Mouse (Mus musculus): ENCODE measurements at regions not wholly inside any gene's neighbourhood (a gene's known extent, or its start where the extent isn't known, plus 50 kb on each side); places are given as distances from the start of the nearest gene placed in this dataset.

DNA sequence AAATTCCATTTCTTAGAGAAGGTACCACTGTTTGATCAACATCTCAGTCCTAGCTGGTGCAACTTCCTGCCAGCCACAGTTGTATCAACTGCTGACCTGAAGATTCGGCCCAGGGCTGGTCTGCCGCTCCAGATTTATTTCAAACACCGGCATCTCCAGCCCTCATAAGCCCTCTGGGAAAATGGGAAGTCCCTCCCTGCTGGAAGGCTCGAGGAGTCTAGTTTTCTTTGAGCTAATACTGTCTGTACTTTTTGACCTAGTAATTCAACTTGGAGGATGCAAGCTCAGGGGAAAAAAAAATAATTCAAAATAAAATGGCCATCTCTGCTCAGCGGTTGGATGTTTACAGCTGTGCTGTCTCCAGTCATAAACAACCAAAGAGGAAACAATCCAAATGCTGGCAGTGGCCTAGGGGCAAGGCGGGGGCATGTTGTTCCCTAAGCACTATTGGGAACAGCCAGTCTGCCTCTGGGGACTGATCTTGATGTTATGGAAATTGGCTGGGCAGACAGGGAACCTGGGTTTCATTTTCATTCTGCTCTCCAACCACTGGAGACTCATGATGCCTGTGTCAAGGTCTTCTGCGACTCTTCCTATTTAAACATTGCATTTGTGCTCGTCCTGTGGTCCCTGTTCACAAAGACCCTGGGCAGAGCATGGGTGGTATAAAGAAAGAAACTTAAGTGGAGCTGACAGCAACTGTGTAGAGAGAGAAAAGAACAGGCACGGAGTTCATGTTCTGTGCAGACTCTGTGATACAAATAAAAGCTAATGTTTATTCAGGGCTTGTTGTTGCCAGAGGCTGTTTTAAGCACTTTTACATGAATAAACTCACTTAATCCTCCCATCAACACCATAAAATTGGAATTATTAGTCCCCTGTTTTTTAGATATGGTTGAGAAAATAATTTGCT is 179.8 kb upstream of the Fggy start:
- in situ Hi-C loops (cut with MboI; ENCODE audit: unreplicated experiment in 2 of 2), result no loop called here

DNA sequence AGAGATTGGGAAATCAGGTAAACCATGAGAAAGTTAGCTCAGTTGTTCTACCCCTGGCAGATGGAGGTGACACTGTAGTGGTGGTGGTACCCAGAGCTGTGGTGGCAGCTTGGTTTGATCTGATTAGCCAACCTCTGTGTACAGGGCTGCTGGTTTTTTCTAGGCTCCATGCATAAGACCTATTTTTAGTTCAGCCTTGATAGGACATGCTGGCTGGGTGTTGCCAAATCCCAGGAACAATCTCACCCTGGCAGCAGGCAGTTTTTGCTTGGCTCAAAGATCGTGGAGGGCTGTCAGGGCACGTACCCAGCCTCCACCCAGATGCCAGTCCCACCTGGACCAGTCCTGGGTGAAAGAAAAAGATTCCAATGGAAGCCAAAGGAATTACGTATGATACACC is 178.7 kb upstream of the Fggy start:
- in situ Hi-C loops (cut with MboI; ENCODE audit: unreplicated experiment in 2 of 2), result no loop called here

DNA sequence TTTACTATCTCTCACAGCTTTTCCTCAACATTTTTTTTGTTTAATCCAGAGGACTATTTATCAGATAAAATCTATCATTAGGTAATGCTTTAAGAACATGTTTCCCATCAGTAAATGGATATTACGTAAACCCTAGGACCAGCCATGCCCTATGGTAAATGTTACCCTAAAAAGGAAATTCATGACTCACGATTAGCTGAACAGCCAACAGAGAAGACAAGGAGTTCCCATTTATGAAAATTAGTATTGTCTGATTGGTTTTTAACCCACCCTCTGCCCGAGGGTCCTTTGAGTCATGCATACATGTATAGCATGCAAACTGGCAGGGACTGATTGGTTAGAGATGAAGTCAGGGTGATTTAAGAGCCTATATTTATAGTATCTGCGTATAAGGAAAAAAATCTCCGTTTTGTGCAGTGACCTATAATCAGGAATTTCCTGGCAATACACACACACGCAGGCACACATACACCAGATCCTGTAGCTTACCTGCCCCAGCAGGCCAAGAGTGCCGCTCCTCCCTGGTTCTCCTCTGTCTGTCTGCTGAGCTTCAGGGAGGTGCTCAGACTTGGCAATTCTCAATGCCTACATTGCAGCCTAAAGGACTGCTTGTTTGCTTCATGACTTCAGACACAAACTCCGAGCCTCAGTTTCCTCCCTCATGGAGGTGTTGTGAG is 174.0 kb upstream of the Fggy start:
- in situ Hi-C loops (cut with MboI; ENCODE audit: unreplicated experiment in 2 of 2), result no loop called here

DNA sequence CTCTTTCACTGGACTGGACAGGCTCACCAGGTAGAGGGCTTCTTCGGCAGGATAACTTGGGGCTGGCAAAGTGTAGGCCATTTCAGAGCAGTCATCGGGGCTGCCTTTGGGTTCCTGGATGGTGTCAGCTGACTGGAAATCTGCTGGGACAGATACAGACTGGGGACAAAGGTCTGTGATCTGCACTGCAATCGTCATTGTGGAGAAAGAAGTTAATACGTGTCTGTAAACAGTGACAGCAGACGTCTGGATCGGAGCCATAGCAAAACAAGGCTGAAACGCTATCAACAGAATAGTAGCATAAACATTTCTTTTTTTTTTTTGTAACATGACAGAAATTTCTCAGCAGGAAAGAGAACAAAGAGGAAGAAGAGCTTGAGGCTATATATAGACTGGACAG is 171.8 kb upstream of the Fggy start:
- in situ Hi-C loops (cut with MboI; ENCODE audit: unreplicated experiment in 2 of 2), result no loop called here

DNA sequence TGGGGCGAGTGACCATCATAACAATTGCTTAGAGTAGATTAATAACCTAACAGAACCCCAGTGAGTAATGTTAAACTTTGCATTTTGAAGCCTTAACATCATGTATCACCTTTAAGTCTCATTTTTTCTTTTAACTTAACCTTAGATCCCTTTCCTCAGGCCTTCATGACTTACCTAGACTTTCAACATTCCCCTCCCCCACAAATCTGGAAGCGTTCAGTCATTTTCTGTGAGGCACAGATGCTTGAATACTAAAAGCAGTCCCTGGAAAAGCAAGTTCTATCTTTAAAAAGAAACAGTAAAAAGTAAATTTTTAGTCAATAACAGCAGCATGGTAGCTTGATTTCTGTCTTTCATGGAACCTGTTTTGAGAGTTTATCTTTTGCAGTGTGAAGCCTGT is 171.3 kb upstream of the Fggy start:
- in situ Hi-C loops (cut with MboI; ENCODE audit: unreplicated experiment in 2 of 2), result no loop called here

DNA sequence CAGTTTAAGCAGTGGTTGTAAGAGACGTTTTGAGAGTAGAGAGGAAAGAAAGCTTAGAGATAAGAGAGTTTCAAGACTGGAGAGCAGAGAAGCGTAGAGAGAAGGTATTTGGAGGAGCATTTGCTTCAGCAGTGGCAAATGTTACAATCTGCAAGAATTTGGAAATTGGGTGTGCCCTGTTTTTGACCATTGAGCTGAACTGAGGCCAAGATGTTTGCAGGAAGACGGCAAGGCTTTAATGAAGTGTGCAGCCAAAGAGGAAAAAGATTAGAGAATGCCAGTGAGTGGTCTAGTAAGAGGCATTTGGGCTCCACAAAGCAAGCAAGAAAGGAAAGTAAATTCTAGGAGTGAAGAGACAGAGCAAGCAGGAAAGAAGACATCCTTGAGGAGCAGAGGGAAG is 168.8 kb upstream of the Fggy start:
- in situ Hi-C loops (cut with MboI; ENCODE audit: unreplicated experiment in 2 of 2), result no loop called here

DNA sequence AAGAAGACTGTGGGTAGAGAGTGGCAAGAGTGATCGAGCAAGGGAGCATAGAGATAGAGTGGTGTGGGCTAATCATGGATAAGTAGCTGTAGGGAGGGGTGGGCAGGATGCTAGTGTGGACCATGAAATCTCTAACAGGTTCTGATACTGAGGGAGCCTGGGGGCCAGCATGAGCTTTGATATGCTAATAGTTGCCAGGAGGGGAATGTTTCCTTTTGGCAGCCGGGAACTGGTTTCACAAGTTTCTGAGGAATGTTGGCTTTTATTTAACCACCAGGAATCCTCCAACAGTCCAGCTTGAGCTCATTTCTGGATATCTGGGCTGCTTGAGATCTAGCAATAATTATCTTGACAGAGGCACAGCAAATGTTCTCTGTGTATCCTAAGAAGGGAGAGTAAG is 167.7 kb upstream of the Fggy start:
- in situ Hi-C loops (cut with MboI; ENCODE audit: unreplicated experiment in 2 of 2), result no loop called here

DNA sequence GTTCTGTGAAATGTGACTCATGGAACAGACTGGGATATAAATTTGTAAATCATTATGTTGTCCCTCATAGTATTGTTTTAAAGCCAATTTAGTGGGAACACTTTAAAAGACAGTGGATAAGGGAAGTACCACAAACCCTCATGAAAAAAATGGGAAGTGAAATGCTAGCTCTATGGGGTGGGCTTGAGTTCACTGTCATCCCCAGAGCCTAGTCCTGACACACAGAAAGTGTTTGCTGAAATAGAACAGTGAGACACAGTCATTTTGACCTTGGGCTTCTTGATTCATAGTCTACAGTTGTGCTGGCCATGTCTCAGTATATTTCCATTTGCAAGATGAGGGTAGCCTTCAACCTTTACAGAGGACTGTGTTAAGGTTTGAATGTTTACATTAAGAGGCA is 166.8 kb upstream of the Fggy start:
- in situ Hi-C loops (cut with MboI; ENCODE audit: unreplicated experiment in 2 of 2), result no loop called here

DNA sequence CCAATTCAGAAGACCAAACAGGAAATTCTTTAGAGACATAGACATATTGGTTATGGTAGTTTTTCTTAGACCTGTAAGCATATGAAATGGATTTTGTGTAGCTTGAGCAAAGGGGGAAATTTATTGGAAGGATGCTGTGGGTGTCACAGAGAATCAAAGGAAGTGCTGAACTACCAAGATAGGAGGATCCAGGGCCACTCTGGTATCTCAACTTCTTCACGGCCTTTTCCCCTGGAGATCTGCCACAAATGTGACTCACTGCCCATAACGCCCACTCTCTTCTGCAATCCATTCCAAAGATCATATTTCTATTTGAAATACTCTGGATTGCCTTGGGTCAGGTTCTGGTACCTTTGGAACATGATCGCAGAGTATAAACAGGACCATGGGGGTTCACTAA is 161.6 kb upstream of the Fggy start:
- in situ Hi-C loops (cut with MboI; ENCODE audit: unreplicated experiment in 2 of 2), result no loop called here

DNA sequence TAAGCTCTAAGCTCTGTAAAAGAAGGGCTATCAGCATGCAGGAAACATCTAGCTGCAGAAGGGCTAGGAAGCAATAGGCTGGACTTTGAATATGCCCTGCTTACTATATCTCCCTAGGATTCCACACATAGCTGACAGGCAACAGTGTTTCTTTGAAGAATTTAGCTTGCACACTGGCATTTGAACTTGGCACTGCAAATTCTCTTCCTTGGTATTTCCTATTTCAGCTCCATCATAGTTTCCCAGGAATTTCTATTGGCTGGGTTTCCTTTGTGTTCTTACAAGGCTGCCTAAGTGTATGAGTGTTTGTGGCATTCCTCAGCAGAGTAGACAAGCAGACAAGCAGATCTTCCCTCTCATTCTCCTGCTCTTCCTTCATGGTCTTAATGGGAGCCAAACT is 159.0 kb upstream of the Fggy start:
- in situ Hi-C loops (cut with MboI; ENCODE audit: unreplicated experiment in 2 of 2), result no loop called here

DNA sequence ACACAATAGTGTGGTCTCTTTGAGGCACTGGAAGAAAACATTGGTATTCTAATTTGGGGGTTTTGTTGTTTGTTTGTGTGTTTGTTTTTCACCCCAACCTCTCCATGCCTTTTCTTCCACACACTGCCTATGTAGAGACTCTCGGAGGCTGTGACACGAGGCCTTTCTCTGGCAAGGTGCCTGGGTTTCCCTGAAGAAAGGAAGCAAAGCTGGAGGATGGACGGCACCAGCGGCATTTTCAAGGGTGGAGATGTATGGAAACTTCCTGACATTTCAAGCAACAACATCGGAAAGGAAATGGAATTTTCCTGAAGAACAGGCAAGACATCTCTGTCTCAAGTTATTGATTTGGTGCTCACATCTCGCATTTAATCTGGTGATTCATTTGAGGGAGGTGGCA is 155.0 kb upstream of the Fggy start:
- in situ Hi-C loops (cut with MboI; ENCODE audit: unreplicated experiment in 2 of 2), result no loop called here

DNA sequence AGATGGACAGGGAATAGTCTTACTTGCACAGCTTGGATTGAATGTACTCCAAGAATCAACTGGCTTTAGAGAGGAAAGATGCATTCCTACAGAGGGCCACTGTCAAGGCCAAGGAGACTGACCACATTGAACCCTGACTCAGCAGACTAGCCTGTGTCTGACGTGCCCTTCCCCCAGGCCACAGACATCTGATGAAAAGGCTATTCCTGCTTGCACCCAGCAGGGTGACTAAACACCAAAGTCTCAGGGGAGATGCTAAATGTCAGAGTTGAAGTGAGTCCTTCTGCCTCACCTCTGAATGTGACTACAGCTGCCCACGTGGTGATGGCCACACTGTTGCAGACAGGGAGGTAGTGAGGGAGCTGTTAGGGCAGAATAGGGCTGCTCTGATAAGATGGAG is 140.2 kb upstream of the Fggy start:
- in situ Hi-C loops (cut with MboI; ENCODE audit: unreplicated experiment in 2 of 2), result no loop called here

DNA sequence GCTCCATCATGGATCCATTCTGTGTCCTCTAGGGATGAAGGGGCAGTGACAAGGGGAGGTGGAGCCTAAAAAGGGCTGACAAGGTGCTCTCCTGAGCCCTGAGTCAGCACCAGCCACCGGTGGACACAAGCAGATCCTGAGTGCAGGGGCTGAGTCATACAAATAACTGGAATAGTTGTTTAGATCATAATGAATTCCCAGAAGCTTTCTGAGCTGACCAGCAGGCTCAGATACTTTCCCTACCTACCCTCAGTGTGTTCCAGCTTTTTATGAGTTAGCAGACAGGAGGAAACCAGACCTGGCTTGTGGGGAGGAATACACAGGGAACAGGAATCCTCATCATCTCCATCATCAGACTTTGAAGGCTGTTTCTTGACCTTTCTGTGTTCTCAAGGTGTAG is 130.7 kb upstream of the Fggy start:
- in situ Hi-C loops (cut with MboI; ENCODE audit: unreplicated experiment in 2 of 2), result no loop called here

DNA sequence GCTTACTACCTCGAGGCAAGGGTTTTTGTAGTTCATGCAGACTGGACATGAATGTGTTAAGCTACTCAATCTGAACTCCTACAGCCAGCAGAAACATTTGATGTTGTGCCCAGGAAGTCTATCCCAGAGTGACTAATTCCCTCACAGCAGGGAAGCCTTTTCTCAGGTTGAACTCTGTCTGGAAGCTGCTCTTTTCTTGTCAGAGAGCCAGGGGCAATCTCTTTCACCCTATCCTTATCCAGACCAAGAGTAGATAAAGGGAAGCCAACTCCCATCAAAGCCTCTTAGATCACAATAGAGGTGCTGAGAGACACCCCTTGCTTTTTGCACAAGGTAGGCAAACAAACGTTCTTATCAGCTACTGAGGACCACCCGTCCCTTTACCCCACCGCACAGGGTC is 122.8 kb upstream of the Fggy start:
- in situ Hi-C loops (cut with MboI; ENCODE audit: unreplicated experiment in 2 of 2), result no loop called here

DNA sequence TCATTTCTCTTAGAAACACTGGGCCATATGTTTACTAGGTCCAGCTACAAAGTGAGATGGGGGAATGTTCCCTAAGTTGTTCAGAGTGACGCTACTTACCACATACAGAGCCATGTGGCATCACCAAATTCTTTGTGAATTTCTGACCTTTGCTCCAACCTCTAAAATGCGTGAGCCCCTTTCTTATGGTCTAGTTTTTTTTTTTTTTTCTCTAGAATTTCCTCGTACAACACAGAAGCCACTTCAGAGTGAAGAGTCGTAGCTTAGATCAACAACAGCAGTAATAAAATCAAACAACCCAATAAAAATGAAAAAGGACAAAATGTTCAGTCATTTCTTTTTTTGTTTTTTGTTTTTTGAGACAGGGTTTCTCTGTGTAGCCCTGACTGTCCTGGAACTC is 122.2 kb upstream of the Fggy start:
- in situ Hi-C loops (cut with MboI; ENCODE audit: unreplicated experiment in 2 of 2), result no loop called here

DNA sequence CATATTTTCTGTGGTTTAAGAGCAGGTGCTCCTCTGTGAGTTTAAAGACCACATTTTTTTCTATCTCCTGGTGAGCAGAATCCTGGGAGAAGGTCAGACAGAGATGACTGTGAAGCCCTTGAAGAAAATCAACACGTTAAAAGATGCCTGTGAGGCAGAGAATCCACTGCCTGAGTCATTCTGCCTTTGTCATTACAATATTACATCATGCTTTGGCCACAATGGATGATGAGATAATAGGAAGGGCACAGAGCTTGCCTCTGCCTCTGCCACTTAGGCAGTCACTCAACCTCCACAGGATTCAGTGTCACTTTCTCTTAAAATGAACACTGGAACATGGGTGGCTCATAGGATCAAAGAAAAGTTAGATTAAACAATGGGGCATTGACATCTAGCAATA is 117.5 kb upstream of the Fggy start:
- in situ Hi-C loops (cut with MboI; ENCODE audit: unreplicated experiment in 2 of 2), result no loop called here

DNA sequence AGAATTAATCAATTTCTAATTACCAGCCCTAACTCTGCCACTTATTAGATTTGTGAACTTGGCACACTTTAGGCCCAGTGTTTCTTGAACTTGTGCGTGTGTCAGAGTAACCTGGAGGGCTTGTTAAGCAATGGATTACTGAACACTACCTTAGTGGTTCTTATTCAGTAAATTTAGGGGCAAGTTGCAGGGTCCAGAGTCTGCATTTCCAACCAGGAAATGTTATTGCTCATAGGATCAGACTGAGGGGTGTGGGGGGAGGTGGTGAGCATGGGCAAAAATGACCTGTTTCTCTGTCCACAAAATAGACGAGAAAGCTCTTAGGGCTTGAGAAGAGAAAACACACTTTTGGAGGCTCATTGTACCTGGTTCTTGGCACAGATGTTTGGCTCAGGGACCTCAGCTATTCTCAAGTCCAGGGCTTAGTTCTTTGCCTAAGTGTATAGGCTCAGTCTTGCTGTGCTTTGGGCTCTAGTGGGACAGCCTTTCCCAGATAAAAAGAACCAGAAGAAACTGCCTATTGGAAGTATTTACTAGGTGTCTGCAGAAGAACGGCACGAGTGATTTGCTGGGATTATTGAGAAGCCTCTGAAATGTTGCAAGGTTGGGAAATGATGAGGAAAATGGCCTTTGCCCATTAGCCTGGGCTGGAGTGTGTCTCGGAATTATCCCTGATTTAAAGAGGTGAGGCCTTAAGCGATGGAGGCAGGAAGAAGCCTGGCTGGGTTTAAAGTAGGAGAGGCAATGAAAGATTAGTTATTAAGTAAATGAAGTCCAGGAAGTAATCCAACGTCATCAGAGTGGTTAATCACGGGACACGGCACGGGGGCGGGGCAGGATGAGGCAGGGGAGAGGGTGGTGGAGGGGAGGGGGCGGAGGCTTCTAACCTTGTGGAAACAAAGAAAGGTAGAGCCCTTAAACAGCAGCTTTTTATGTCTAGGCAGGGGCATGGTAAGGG is 113.2 kb upstream of the Fggy start:
- in situ Hi-C loops (cut with MboI; ENCODE audit: unreplicated experiment in 2 of 2), result no loop called here

DNA sequence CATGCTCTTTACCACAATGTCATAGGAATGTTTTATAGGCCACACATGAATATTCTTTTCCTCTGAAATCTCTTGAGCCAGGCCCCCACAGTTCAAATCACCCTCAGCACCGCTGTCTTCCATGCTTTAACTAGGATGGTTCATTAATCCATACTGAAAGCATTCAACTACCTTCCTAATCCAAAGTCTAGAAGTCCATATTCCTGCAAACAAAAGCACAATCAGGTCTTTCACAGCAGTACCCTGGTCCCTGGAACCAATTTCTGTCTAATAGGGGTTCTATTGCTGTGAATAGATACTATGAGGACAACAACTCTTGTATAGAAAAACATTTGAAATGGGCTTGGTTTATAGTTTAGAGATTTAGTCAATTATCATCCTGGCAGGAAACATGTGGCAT is 107.0 kb upstream of the Fggy start:
- in situ Hi-C loops (cut with MboI; ENCODE audit: unreplicated experiment in 2 of 2), result no loop called here

DNA sequence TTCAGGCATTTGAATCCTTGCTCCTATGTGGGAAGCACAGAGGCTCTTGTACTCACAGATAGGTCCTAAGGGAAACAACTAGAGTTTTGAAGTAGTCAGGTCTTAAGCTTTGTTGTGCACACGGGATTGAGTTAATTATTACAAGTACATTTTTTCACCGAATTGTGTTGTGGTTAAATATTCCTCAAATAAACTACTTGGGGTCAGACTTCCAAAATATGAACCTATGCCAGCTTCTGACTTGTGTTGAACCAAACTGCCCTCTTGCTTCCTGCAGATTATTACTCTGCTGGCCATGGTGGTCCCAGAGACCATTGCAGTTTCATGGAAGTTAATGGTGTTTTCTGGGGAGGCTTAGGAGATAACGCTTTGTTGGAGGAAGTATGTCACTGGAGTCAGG is 105.5 kb upstream of the Fggy start:
- in situ Hi-C loops (cut with MboI; ENCODE audit: unreplicated experiment in 2 of 2), result no loop called here

DNA sequence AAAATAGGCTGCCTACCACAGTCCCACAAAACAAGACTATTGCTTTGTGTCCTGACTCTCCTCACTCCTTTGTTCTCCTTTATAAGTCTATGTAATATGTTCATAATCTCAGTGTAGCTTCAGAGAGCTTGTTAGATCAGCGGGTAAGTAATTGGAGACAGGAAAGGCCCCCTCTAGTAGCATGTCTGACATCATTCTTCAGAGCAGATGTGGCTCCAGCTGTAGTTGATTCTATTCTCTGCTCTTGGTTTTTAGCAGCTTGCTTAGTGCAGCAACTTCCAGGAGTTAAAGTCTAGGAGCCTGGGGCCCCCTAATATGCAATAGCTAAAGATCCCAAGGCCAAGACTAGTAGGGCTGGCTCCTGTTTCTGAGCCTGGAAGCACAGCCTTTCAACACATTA is 101.0 kb upstream of the Fggy start:
- in situ Hi-C loops (cut with MboI; ENCODE audit: unreplicated experiment in 2 of 2), result no loop called here

DNA sequence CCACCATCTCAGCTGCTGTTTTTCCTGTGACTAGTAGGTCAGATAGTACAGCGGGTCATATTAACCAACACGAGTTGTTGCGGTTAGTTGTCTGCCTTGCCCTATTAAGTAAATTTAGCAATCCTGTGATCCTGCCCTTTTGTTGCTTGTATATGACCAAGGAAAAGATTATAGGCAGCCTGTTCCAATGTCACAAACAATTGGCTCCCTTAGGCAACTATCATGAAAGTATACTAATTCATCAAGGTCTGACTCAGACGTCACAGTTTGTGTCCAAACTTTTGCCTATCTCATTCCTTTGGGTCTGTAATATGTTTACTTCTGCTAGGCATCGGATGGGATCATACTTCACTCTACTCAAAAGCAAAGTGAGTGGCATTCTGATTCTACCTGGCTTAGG is 100.4 kb upstream of the Fggy start:
- in situ Hi-C loops (cut with MboI; ENCODE audit: unreplicated experiment in 2 of 2), result no loop called here

Measured in v-Abl transformed pro-B cells (cell line).